Mouse (Mus musculus): Measurements from ENCODE around the gene Ston1.

The Ston1 gene

DNA sequence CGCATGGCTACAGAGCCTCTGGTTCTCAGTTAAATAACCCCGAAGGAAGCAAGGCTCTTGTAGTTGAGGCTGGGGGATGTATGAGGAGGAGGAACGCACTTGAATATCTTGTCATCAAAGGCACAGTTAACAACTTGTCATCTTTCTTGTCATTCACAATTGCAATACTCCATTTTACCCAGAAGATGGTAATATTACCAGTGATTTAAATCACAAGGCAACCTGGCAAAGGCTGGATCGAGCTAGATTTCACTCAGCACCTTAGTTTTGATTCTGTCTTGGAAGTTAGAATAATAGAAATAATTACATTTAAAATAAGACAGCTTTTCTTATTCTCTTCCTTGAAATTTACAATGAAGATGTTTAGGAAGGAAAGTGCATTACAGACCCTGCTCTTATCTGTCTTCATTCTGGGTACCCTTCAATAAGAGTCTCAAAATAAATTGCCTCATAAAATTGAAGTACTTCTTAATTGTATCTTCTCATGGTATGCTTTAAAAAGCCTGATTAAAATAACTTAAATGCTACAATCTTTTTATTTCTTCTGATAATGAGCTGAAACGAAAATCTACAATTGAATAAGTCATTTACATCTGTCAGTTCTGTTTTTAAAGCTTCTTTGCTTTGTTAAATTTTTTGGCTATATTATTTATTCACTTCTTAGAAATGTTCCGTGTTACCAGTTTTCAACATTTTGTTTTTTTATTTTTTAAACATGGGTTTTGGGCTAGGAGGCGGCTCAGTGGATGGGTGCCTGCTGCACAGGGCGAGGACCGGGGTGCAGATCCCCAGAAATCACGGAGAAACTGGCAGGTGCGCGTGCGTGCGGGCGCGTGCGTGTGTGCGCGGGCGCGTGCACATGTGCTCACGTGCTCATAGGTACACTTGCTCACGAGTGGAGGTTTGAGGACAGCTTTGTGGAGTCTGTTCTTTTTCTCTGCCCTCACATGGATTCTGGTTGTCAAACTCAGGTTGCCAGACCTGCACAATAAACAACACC lies 78.1 kb downstream of the Ston1 start:
- DNase-seq (ENCODE audit: low spot score in 2 of 2) = no peak

DNA sequence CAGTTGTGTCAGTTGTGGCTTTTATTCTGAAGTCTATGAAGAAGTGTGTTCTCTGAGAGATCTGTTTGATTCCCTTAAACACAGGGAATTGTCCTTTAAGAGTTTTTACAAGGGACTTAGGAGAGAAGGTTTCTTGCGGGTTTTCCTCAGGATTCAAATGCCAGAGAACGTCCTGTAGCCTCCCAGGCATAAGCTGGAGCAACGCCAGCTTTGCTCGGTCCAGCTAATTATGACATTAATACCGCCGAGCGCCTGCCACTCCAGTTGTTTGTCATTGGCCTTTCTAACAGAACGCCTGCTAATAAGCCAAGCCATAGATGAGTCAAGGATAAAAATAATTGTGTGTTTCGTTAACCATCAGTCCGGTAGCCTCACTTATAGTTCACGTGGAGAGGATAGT lies 90.7 kb downstream of the Ston1 start:
- DNase-seq (ENCODE audit: low spot score in 2 of 2) = no peak

DNA sequence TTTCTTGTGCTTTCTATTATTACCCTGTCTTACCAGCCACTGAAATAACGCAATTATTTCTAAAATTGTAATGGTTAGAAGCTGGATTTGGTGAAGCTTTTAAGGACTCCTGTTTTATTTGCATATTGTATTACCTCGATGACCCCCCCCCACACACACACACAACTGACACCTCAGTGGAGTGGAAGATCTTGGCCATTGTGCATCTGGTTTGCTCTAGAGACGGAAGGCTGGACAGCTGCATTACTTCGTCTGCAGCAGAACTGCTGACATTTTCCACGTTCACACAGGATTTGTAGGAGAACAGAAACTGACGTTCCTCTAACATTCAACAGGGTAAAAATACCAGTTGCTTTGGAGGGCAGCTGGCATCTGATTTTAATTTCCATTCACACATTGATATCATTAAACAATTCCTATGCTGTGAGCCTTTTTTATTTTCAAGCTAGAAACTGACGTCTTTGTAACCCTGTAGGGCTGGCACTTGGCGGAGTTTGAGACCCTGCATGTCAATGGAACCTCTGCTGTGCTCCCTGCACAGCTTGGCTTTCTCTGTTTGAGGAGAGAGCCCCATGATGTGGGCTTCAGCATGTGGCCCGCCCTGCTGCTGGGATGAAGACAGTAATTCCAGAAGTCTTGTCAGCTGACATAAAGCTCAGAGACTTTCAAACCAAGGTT lies 99.3 kb downstream of the Ston1 start:
- no peak for DNase-seq (ENCODE audit: low spot score in 2 of 2)

DNA sequence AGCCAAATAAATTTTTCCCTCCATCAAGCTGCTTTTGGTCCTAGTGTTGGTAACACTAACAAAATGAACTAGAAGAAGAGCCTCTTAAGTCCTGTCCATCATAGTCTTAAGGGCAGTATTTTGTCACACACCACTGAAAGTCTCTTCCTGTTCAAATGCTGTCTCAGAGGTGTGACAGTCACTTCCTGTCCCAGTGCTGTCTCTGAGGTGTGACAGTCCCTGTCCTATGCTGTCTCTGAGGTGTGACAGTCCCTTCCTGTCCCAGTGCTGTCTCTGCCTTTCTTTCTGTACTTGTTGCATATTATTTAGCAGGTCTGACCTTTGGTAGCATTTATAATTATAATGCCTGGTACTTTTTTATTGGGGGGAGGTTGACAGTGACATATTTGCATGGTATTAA lies 103.4 kb downstream of the Ston1 start:
- no peak for DNase-seq (ENCODE audit: low spot score in 2 of 2)

DNA sequence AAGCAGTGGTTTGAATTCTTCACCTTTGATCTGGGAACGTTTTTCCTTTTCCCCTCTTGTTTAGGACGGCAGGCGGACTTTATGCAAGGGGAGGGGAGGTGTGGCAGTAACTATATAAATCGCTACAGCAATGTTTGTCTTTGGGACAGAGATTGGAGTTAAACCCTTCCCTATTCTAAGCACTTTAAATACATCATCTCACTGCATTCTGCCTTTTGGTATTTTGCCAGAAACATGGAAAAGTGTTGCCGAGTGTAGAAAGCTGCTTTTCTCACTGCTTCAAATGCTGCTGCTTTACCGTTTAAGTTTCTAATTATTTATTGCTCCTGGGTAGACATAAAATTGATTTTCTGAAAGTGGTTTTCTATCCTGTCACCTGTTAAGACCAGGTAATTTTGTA lies 104.9 kb downstream of the Ston1 start:
- DNase-seq (ENCODE audit: low spot score in 2 of 2) = no peak

DNA sequence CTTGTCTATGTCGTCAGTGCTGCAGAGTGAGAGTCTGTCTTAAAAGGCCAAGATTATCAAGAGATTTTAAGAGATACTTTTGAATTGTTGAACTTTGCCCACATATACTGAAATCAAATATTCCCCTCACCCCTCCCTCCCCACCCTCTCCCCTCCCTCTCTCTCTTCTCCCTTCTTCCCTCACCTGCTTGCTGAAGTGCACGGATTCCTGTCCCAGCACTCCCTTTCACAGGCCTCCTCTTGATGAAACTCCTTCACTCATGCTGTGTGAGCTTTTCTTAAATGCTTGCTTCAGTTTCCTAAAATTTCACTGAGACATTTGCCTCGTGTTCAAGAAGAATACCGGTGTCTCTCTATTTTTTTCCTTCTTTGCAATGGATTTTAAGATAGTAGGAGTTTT lies 105.6 kb downstream of the Ston1 start:
- DNase-seq (ENCODE audit: low spot score in 2 of 2) = no peak

DNA sequence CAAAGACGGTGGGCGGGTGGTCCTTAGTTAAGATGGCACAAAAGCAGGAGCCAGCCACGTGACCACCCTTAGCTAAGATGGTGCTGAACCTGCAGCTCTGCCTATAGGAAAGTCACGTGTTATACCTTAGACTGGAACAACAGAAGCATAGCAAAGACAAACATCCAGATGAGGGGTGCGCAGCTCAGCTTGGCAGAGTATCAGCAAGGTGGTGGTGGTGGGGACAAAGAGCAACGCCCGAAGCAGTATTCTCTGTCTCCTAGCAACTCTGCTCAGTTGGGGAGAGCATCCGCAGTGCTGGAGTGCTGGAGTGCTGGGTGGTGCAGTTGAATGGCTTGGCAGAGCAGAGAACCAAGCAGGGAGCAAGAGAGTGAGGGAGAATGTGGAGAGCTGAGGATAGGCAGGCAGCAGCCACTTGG lies 108.8 kb downstream of the Ston1 start:
- no peak for DNase-seq (ENCODE audit: low spot score in 2 of 2)

Measured in heart, adult 9 months (tissue).